Mouse (Mus musculus) ES-E14 (cell line): Measurements from ENCODE around the gene Ap1g2.

Experiments
- MAFK ChIP-seq: IDR thresholded peaks from 2 replicates; pipeline ENCODE4 v1.6.1; 2014; ENCODE audit warnings: mild to moderate bottlenecking, low read depth, low read length, inconsistent platforms; ENCODE audit not compliant: insufficient read depth
- ZC3H11A ChIP-seq: IDR thresholded peaks from 2 replicates; pipeline ENCODE4 v1.6.1; 2012; ENCODE audit warnings: low read depth, mild to moderate bottlenecking, inconsistent platforms, low read length, borderline replicate concordance
- ZNF384 ChIP-seq: IDR thresholded peaks from 2 replicates; pipeline ENCODE4 v1.6.1; 2012; ENCODE audit warnings: low read depth, low read length, inconsistent platforms

- TF ChIP-seq ZNF384 = no peak
- TF ChIP-seq MAFK = no peak
- peak; percentile 44; the same call in 1 of the 2 replicates for TF ChIP-seq ZC3H11A
These were observed 42.0 kb upstream of the Ap1g2 start for GRCm38 (mm10) chr14:55148363-55148915.
